Mouse (Mus musculus): ENCODE measurements around the gene Rhox3f.
"Not testable (repeated sequence)": the region's sequence is repeated elsewhere in the genome, so short reads cannot be mapped to it uniquely, and the experiment has no call there.

Rhox3f gene

GRCm38 (mm10) chrX:37580692-37581091, at the start of gene Rhox3f:
TSS of gene Rhox3f (plus strand) at chrX:37580992.
- DNase-seq (ENCODE audit: low spot score) = not testable (repeated sequence)

- DNase-seq (ENCODE audit: low spot score) = not testable (repeated sequence)
These were observed 39.1 kb upstream of the Rhox3f start, which contains the start of gene Rhox3e for GRCm38 (mm10) chrX:37541719-37542118. TSS of gene Rhox3e (plus strand) at chrX:37542019.

GRCm38 (mm10) chrX:37557112-37557511, 23.7 kb upstream of the Rhox3f start, which contains the start of gene Rhox4e:
TSS of gene Rhox4e (plus strand) at chrX:37557412.
- DNase-seq (ENCODE audit: low spot score) = not testable (repeated sequence)

GRCm38 (mm10) chrX:37571105-37571504, 9.7 kb upstream of the Rhox3f start, which contains the start of gene Rhox2f:
TSS of gene Rhox2f (plus strand) at chrX:37571405.
- DNase-seq (ENCODE audit: low spot score) = not testable (repeated sequence)

- not testable (repeated sequence) for DNase-seq (ENCODE audit: low spot score)
These were observed 8.2 kb upstream of the Rhox3f start for GRCm38 (mm10) chrX:37572638-37573037.

GRCm38 (mm10) chrX:37607604-37608003, 26.8 kb downstream of the Rhox3f start, which contains the start of gene Rhox4f:
TSS of gene Rhox4f (minus strand) at chrX:37607704.
- DNase-seq (ENCODE audit: low spot score) = not testable (repeated sequence)

GRCm38 (mm10) chrX:37628512-37628911, 47.7 kb downstream of the Rhox3f start, which contains the start of gene Rhox3g:
TSS of gene Rhox3g (minus strand) at chrX:37628612.
- DNase-seq (ENCODE audit: low spot score) = not testable (repeated sequence)
